Mouse (Mus musculus): ENCODE measurements around the gene Oprl1. TPM values are rescaled to one million over a fixed set of nuclear protein-coding genes. Genes with fewer than 3 reads are reported as not detected.

The Oprl1 gene
- polyA plus RNA-seq, 1 experiment from 2014 or later, result 0.43 TPM

GRCm38 (mm10) chr2:181698241-181698640, 16.6 kb upstream of the Oprl1 start, which contains the start of gene Lkaaear1:
Gene Lkaaear1 (minus strand): TSS chr2:181698442.
- no peak for ATAC-seq (ENCODE audit: low read depth)
- Histone ChIP-seq H3K36me3 (ENCODE audit: control insufficient read depth, insufficient read depth, low read length) (no peaks in the 10 kb centered on the region), H3K27ac (ENCODE audit: low read length) (no peak within 1 kb of the TSS), H3K9ac (ENCODE audit: low read length) (no peak within 1 kb of the TSS), H3K27me3 (ENCODE audit: control insufficient read depth, insufficient read depth, low read depth, low read length) (no peaks in the 10 kb centered on the region), H3K4me3 (ENCODE audit: low read length) (no peak within 1 kb of the TSS), H3K4me2 (ENCODE audit: low read depth, low read length) (no peak within 1 kb of the TSS), H3K9me3 (ENCODE audit: control insufficient read depth, low read length) (no peaks in the 10 kb centered on the region), H3K4me1 (replicated peaks; ENCODE audit: control insufficient read depth, insufficient read depth, low read length) (no peaks in the 10 kb centered on the region; the same call in 1 of the 2 replicates)
- 47% methylated on average over 5 of the region's 5 CpGs for WGBS

- no peaks in the 10 kb centered on the region for H3K9me3 ChIP-seq (ENCODE audit: control insufficient read depth, low read length)
- H3K9ac ChIP-seq (ENCODE audit: low read length), result no peak overlapping the region
- no peak overlapping the region for H3K27ac ChIP-seq (ENCODE audit: low read length)
- 25% methylated on average over 3 of the region's 4 CpGs for WGBS
- H3K27me3 ChIP-seq (ENCODE audit: control insufficient read depth, insufficient read depth, low read depth, low read length), result no peaks in the 10 kb centered on the region
- no peak for ATAC-seq (ENCODE audit: low read depth)
- no peaks in the 10 kb centered on the region for H3K36me3 ChIP-seq (ENCODE audit: control insufficient read depth, insufficient read depth, low read length)
- no peak overlapping the region for H3K4me3 ChIP-seq (ENCODE audit: low read length)
- H3K4me1 ChIP-seq (replicated peaks; ENCODE audit: control insufficient read depth, insufficient read depth, low read length), result no peaks in the 10 kb centered on the region
- H3K4me2 ChIP-seq (ENCODE audit: low read depth, low read length), result no peak overlapping the region
Measured at GRCm38 (mm10) chr2:181706668-181707067, 8.1 kb upstream of the Oprl1 start.

- Histone ChIP-seq H3K4me2 (ENCODE audit: low read depth, low read length) (no peak overlapping the region), H3K36me3 (ENCODE audit: control insufficient read depth, insufficient read depth, low read length) (no peaks in the 10 kb centered on the region), H3K4me3 (ENCODE audit: low read length) (no peak overlapping the region), H3K27me3 (ENCODE audit: control insufficient read depth, insufficient read depth, low read depth, low read length) (no peaks in the 10 kb centered on the region), H3K9me3 (ENCODE audit: control insufficient read depth, low read length) (no peaks in the 10 kb centered on the region), H3K4me1 (replicated peaks; ENCODE audit: control insufficient read depth, insufficient read depth, low read length) (peaks cover 3% of the 10 kb centered on the region), H3K9ac (ENCODE audit: low read length) (no peak overlapping the region), H3K27ac (ENCODE audit: low read length) (no peak overlapping the region)
- WGBS, result 80% methylated on average over 1 of the region's 1 CpGs
- no peak for ATAC-seq (ENCODE audit: low read depth)
Measured at GRCm38 (mm10) chr2:181713749-181714148, 1.1 kb upstream of the Oprl1 start.

GRCm38 (mm10) chr2:181715382-181715781, 566 bp downstream of the Oprl1 start:
- H3K4me3 ChIP-seq (ENCODE audit: low read length), result no peak overlapping the region
- H3K27ac ChIP-seq (ENCODE audit: low read length), result no peak overlapping the region
- ATAC-seq (ENCODE audit: low read depth), result no peak
- no peaks in the 10 kb centered on the region for H3K36me3 ChIP-seq (ENCODE audit: control insufficient read depth, insufficient read depth, low read length)
- no peaks in the 10 kb centered on the region for H3K9me3 ChIP-seq (ENCODE audit: control insufficient read depth, low read length)
- H3K4me2 ChIP-seq (ENCODE audit: low read depth, low read length), result no peak overlapping the region
- no peak overlapping the region for H3K9ac ChIP-seq (ENCODE audit: low read length)
- WGBS, result 60% methylated on average over 3 of the region's 3 CpGs
- H3K27me3 ChIP-seq (ENCODE audit: control insufficient read depth, insufficient read depth, low read depth, low read length), result no peaks in the 10 kb centered on the region
- H3K4me1 ChIP-seq (replicated peaks; ENCODE audit: control insufficient read depth, insufficient read depth, low read length), result peaks cover 3% of the 10 kb centered on the region

GRCm38 (mm10) chr2:181716991-181717390, 2.2 kb downstream of the Oprl1 start:
- no peak overlapping the region for H3K9ac ChIP-seq (ENCODE audit: low read length)
- H3K4me1 ChIP-seq (replicated peaks; ENCODE audit: control insufficient read depth, insufficient read depth, low read length), result peaks cover 3% of the 10 kb centered on the region
- no peak overlapping the region for H3K4me3 ChIP-seq (ENCODE audit: low read length)
- ATAC-seq (ENCODE audit: low read depth), result no peak
- no peaks in the 10 kb centered on the region for H3K27me3 ChIP-seq (ENCODE audit: control insufficient read depth, insufficient read depth, low read depth, low read length)
- H3K9me3 ChIP-seq (ENCODE audit: control insufficient read depth, low read length), result no peaks in the 10 kb centered on the region
- H3K27ac ChIP-seq (ENCODE audit: low read length), result no peak overlapping the region
- H3K36me3 ChIP-seq (ENCODE audit: control insufficient read depth, insufficient read depth, low read length), result no peaks in the 10 kb centered on the region
- H3K4me2 ChIP-seq (ENCODE audit: low read depth, low read length), result no peak overlapping the region
- 39% methylated on average over 3 of the region's 3 CpGs for WGBS

- H3K9me3 ChIP-seq (ENCODE audit: control insufficient read depth, low read length), result no peaks in the 10 kb centered on the region
- no peak for ATAC-seq (ENCODE audit: low read depth)
- WGBS, result 29% methylated on average over 3 of the region's 3 CpGs
Measured at GRCm38 (mm10) chr2:181720061-181720460, 5.2 kb downstream of the Oprl1 start.

GRCm38 (mm10) chr2:181721200-181721599, 6.4 kb downstream of the Oprl1 start:
- Histone ChIP-seq H3K27ac (ENCODE audit: low read length) (no peak overlapping the region), H3K9me3 (ENCODE audit: control insufficient read depth, low read length) (no peaks in the 10 kb centered on the region), H3K36me3 (ENCODE audit: control insufficient read depth, insufficient read depth, low read length) (no peaks in the 10 kb centered on the region), H3K27me3 (ENCODE audit: control insufficient read depth, insufficient read depth, low read depth, low read length) (no peaks in the 10 kb centered on the region), H3K4me1 (replicated peaks; ENCODE audit: control insufficient read depth, insufficient read depth, low read length) (no peaks in the 10 kb centered on the region), H3K4me3 (ENCODE audit: low read length) (no peak overlapping the region), H3K9ac (ENCODE audit: low read length) (no peak overlapping the region), H3K4me2 (ENCODE audit: low read depth, low read length) (no peak overlapping the region)
- no peak for ATAC-seq (ENCODE audit: low read depth)

More at GRCm38 (mm10) chr2:181720061-181720460, 5.2 kb downstream of the Oprl1 start:
- Histone ChIP-seq H3K4me2 (ENCODE audit: low read depth, low read length) (no peak overlapping the region), H3K4me3 (ENCODE audit: low read length) (no peak overlapping the region), H3K27ac (ENCODE audit: low read length) (no peak overlapping the region), H3K36me3 (ENCODE audit: control insufficient read depth, insufficient read depth, low read length) (no peaks in the 10 kb centered on the region), H3K9ac (ENCODE audit: low read length) (no peak overlapping the region), H3K4me1 (replicated peaks; ENCODE audit: control insufficient read depth, insufficient read depth, low read length) (peaks cover under 1% of the 10 kb centered on the region), H3K27me3 (ENCODE audit: control insufficient read depth, insufficient read depth, low read depth, low read length) (no peaks in the 10 kb centered on the region)

- 14% methylated on average over 3 of the region's 3 CpGs for WGBS
- Histone ChIP-seq H3K9ac (ENCODE audit: low read length) (no peak overlapping the region), H3K4me3 (ENCODE audit: low read length) (no peak overlapping the region), H3K4me1 (replicated peaks; ENCODE audit: control insufficient read depth, insufficient read depth, low read length) (no peaks in the 10 kb centered on the region), H3K9me3 (ENCODE audit: control insufficient read depth, low read length) (no peaks in the 10 kb centered on the region), H3K27me3 (ENCODE audit: control insufficient read depth, insufficient read depth, low read depth, low read length) (no peaks in the 10 kb centered on the region), H3K4me2 (ENCODE audit: low read depth, low read length) (no peak overlapping the region), H3K27ac (ENCODE audit: low read length) (no peak overlapping the region), H3K36me3 (ENCODE audit: control insufficient read depth, insufficient read depth, low read length) (no peaks in the 10 kb centered on the region)
- no peak for ATAC-seq (ENCODE audit: low read depth)
Measured at GRCm38 (mm10) chr2:181722213-181722612, 7.4 kb downstream of the Oprl1 start.

GRCm38 (mm10) chr2:181727659-181728262, 12.9 kb downstream of the Oprl1 start:
- Histone ChIP-seq H3K4me1 (replicated peaks; ENCODE audit: control insufficient read depth, insufficient read depth, low read length) (no peaks in the 10 kb centered on the region), H3K9me3 (ENCODE audit: control insufficient read depth, low read length) (no peaks in the 10 kb centered on the region), H3K27ac (ENCODE audit: low read length) (no peak overlapping the region), H3K4me3 (ENCODE audit: low read length) (no peak overlapping the region), H3K36me3 (ENCODE audit: control insufficient read depth, insufficient read depth, low read length) (no peaks in the 10 kb centered on the region), H3K4me2 (ENCODE audit: low read depth, low read length) (no peak overlapping the region), H3K27me3 (ENCODE audit: control insufficient read depth, insufficient read depth, low read depth, low read length) (no peaks in the 10 kb centered on the region), H3K9ac (ENCODE audit: low read length) (no peak overlapping the region)
- WGBS, result 50% methylated on average over 9 of the region's 9 CpGs
- no peak for ATAC-seq (ENCODE audit: low read depth)

GRCm38 (mm10) chr2:181730051-181730450, 15.2 kb downstream of the Oprl1 start:
- Histone ChIP-seq H3K9me3 (ENCODE audit: control insufficient read depth, low read length) (no peaks in the 10 kb centered on the region), H3K4me2 (ENCODE audit: low read depth, low read length) (no peak overlapping the region), H3K36me3 (ENCODE audit: control insufficient read depth, insufficient read depth, low read length) (no peaks in the 10 kb centered on the region), H3K27ac (ENCODE audit: low read length) (no peak overlapping the region), H3K4me1 (replicated peaks; ENCODE audit: control insufficient read depth, insufficient read depth, low read length) (no peaks in the 10 kb centered on the region), H3K27me3 (ENCODE audit: control insufficient read depth, insufficient read depth, low read depth, low read length) (no peaks in the 10 kb centered on the region), H3K9ac (ENCODE audit: low read length) (no peak overlapping the region), H3K4me3 (ENCODE audit: low read length) (no peak overlapping the region)
- 42% methylated on average over 3 of the region's 3 CpGs for WGBS
- no peak for ATAC-seq (ENCODE audit: low read depth)
